Mouse (Mus musculus) CD4-positive, CD25-positive, alpha-beta regulatory T cell, adult 2 months (primary cell): ENCODE data around the gene Nat8f2.
"Not testable (repeated sequence)": the region's sequence is repeated elsewhere in the genome, so short reads cannot be mapped to it uniquely, and the experiment has no call there.

ENCODE experiments used
- DNase-seq: peaks from one replicate; pipeline ENCODE4 v3.0.0-alpha.2; 2012; ENCODE audit warnings: low read depth, low spot score

The Nat8f2 gene

GRCm38 (mm10) chr6:85864900-85865639, 3.9 kb downstream of the Nat8f2 start:
- DNase-seq: not testable (repeated sequence)

GRCm38 (mm10) chr6:85863840-85864239, 5.1 kb downstream of the Nat8f2 start:
- DNase-seq: no peak

- no peak for DNase-seq
Measured at GRCm38 (mm10) chr6:85863136-85863535, 5.8 kb downstream of the Nat8f2 start.

DNA sequence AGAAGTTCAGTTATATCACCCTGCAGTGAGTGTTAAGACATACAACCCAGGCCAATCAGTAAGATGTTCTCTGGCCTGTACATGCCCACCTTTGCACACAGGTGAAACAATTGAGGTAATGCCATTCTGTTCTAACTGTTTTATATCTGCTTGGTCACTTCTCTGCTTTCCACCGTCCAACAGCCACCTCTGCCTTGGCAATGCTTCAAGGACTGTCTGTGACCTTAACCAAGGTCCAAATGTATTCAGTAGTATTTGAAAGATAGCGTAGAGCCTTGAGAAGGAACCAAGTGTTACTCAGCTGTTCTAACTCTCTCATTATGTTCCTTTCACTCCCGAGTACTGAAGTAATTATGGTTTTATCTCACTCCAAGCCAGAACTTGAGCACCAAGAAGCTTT, 6.4 kb downstream of the Nat8f2 start:
- DNase-seq: no peak

GRCm38 (mm10) chr6:85861247-85861646, 7.7 kb downstream of the Nat8f2 start:
- DNase-seq: no peak

GRCm38 (mm10) chr6:85856194-85856678, 12.7 kb downstream of the Nat8f2 start:
- DNase-seq: no peak

GRCm38 (mm10) chr6:85853481-85853880, 15.5 kb downstream of the Nat8f2 start:
- no peak for DNase-seq

DNA sequence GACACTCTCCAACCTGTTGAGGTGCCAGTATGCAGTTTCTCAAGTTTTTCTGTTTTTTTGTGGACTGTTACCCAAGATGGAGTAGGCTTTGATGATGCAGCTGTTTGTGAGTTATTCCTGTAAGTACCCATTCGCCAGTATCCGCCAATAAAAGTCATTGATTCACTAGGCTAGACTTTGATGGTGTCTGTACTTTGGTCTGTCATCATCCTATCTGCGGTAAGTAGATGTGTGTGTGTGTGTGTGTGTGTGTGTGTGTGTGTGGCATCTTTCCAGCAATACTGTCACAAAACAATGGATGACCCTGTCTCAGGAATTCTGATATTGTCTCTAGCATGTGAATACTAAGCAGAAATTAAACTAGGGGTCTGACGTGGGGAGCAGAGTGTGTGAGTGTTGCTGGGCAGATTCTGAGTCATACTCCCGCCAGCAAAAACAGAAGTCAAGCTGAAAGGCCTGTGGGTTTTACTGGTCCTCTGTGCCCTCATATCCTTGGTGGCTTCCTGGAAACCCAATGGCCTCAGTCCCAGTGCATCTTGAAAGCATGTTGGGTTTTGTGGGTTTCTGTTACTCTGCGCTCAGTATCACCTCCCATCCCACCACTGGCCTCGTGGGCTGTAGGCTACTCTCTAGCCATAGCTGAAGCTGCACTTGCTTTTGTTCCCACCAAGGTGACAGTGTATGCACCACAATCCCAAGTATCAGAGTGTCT, 17.7 kb downstream of the Nat8f2 start:
- no peak for DNase-seq

- DNase-seq: no peak
Measured at GRCm38 (mm10) chr6:85849240-85849639, 19.7 kb downstream of the Nat8f2 start.

- DNase-seq: no peak
Measured at GRCm38 (mm10) chr6:85848140-85848539, 20.8 kb downstream of the Nat8f2 start.

GRCm38 (mm10) chr6:85846921-85847320, 22.0 kb downstream of the Nat8f2 start:
- DNase-seq: no peak

GRCm38 (mm10) chr6:85843677-85844458, 25.1 kb downstream of the Nat8f2 start:
- DNase-seq: not testable (repeated sequence)

DNA sequence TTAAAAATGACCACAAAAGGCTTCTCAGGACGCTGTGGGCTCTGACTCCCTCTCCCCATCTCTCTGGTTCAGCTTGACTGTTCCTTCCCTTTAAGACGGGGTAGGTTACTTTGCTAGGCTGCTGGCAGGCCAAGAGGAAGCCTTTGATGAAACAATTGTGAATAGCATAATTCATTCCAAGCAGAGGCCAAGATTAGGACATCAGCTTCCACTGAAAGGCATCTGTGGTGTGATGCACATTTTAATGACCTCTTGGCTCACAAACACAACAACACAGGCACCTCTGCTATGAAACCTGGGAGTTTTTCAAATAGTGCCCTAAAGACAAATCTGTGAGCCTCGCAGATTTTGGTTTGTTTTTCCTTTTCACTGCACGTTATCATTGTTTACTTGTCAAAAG, 29.0 kb downstream of the Nat8f2 start:
- no peak for DNase-seq

DNA sequence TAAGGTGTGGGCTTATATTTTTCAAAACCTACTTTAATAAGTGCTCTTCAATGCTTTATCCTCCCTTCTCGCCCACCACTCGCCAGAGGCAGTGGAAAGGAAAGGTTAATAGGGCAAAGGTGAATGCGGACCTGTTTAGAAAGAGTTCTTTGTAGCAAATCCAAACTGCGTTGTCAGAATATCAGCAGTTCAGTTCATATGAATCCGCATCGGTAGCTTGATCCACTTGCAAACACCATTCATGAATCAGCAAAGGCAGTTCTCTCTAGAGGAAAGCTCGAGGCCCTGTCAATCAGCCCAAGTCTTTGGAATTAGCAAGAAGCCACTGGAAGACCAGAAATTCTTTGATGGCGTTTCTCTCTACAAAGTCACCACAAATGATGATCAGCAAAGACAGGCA, 30.3 kb downstream of the Nat8f2 start:
- DNase-seq: no peak

GRCm38 (mm10) chr6:85837307-85837706, 31.7 kb downstream of the Nat8f2 start:
- peak; percentile 30 for DNase-seq

- peak; percentile 36 for DNase-seq
Measured at GRCm38 (mm10) chr6:85836827-85837226, 32.1 kb downstream of the Nat8f2 start.

DNA sequence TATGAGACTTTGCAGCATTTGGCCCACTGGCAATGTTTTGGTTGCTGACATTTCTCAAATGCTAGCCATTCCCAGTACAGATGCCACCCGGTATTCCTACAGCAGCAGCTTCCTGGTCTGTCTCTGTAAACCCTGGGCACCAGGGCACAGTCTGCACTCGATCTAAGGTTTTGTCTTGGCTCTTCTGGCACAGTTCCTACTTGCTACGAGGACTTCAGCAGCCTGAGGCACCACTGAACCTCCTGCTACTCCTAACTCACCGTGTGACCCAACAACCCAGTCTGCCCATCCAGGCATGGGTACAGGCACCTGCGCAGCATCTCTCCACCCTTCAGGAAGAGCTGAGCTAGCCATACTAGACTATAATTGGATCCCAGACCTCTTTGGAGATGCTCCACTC, 32.9 kb downstream of the Nat8f2 start:
- not testable (repeated sequence) for DNase-seq

DNA sequence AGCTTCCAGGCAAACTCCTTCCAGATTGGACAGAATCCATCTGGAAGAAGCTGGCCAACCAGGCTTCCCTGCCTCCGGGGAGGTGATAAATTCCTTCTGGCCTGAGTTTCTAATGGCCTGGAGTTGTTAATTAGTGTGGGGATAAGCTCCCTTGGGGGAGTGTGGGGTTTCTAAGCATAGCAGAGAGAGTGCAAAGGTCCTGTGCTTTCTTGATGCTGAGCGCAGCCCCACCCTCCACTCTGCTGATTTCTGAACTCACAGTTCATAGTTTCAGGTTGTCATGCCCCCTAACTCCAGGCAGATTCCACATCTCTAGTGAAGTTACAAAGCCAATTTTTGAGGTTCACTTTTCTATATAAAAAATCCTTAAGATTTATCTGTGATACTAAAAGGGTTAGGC, 33.9 kb downstream of the Nat8f2 start:
- DNase-seq: not testable (repeated sequence)

DNA sequence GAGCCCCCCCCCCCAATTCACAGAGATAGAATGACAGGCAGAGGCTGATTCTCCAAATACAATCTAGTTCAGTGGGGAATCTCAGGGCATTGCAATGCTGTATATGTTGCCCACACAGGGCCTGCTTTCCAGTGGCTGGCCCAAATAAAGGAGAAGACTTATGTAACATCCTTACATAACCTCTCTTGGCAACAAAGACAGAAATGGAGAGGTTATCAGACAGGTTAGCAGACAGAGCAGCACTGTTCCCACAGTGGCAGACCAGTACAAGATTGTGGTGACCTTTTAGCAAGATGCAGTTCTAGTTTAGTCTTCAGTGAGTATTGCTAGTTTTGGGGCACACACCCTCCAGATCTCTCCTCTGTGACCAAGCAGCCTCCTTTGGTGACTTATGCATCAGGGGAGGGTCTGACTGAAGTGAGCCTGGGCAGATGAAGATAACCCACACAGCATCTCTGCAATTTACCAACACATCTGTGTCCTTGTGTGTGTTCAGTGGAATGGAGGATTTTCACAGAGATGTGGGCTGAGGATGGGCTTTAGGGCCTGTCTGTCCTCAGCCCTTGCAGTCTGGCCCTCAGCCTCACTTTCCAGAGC, 34.4 kb downstream of the Nat8f2 start:
- DNase-seq: not testable (repeated sequence)

DNA sequence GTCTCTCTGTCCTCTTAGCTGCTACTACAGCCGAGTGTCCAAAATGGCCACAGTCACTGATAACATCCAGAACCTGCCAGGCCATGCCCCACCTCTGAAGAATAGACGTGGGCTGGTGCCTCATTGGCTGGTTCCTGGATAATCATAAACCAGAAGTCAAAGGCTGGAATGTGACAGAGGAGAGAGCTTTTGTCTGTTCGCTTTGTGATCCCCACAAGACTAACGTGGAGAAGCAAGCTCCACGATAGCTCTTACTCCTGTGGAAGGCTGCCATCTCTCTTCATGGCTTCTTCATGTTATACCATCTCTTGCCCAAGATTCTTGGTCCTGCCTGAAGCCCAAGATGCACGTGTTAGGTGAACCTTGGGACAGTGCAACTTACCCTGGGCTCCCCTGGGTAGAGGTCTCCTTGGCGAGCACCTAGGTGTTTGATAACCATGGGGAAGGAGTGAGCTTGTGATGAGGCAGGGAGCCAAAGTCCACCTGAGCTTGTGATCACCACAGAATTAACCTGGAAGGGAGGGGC, 37.1 kb downstream of the Nat8f2 start, which contains the start of gene Nat8:
Gene Nat8 (minus strand): TSS at position 287 of the 526 bp plus-strand sequence.
- DNase-seq: no peak

GRCm38 (mm10) chr6:85829462-85829861, 39.5 kb downstream of the Nat8f2 start:
- no peak for DNase-seq
